Mouse (Mus musculus): ENCODE results near the gene Mtor. TPM values are rescaled to one million over a fixed set of nuclear protein-coding genes. Genes with fewer than 3 reads are reported as not detected.

Mtor gene
- polyA plus RNA-seq, 1 experiment, result not detected

DNA sequence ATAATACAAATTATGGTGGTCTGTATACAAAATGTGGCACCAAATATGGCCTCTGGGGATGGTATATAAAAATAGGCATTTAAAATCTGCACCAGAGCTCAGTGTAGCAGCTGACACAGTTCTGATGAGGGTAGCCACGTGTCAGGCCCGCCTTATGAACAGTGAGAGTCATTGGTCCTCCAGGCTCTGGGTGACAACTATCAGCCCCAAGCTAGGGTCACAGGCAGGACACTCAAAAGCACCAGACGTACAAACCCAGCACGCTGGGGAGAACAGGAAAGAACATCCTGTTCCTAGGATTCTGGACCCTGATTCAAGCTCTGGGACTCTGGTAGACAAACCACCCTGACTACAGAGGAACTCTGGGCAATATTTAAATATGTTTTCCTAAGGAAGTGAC, 13.9 kb upstream of the Mtor start:
- no peak overlapping the region for H3K4me3 ChIP-seq (ENCODE audit: insufficient read depth, low read depth, low read length)
- TF ChIP-seq CTCF (IDR thresholded peaks at IDR 0.05; ENCODE audit: insufficient read depth, low read depth, low read length) (no peak), POLR2A (IDR thresholded peaks at IDR 0.05; ENCODE audit: insufficient read depth, low read depth, low read length) (no peak)
- peaks cover 6% of the 10 kb centered on the region for H3K4me1 ChIP-seq (ENCODE audit: control insufficient read depth, insufficient read depth, low read length)
- 82% methylated on average over 4 of the region's 4 CpGs for WGBS
- H3K27ac ChIP-seq (ENCODE audit: insufficient read depth, low read depth, low read length), result no peak overlapping the region

DNA sequence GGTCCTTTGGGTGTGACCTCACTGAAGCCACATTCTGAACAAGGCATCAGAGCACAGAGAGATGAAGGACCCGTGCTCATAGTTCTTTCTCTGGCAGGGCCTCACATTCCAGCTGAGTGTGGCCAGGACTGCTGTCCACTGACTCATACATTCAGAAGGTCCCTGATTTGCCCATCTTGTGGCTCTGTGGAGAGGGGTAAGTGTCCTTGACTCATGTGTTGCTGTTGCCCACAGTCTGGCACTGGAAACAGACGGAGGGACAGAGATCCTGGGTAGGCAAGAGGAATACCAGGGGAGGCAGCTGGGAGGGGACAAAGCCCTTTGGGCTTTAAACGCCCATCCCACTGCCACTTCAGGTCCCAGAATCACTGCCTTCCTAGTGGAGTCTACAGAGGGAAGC, 13.3 kb upstream of the Mtor start:
- TF ChIP-seq CTCF (IDR thresholded peaks at IDR 0.05; ENCODE audit: insufficient read depth, low read depth, low read length), result no peak
- H3K4me1 ChIP-seq (ENCODE audit: control insufficient read depth, insufficient read depth, low read length), result peaks cover 6% of the 10 kb centered on the region
- no peak overlapping the region for H3K4me3 ChIP-seq (ENCODE audit: insufficient read depth, low read depth, low read length)
- WGBS, result 68% methylated on average over 3 of the region's 3 CpGs
- no peak overlapping the region for H3K27ac ChIP-seq (ENCODE audit: insufficient read depth, low read depth, low read length)

DNA sequence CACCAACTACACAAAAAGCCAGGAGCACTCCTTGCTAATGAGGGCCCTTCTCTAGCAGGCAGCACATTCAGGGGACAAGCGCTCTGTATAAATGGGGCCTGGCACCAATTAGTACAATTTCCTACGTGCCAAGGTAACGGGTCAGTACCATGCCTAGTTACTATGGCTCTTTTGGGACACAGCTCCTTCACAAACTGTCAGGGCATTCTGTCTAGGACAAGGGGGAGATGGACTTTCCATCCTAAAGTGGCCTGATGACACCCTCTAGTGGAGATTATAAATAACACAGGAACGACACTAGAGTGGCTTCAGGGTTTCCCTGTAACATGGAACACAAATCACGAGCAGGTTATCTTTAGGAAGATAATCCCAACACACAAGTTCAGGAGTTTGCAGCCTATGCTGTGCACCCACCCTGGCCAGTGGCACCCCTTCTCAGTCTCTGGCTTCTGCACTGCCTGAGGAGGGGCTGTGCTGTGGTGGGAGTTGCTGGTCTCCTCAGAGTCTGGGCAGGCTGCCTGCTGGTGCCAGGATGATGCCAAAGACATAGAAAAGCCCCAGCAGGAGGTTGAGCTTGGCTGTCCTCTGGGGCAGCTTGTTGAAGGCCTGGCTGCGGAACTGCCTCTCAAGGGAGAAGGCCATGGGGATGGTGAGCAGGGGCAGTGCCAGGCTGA, 12.6 kb upstream of the Mtor start:
- TF ChIP-seq CTCF (IDR thresholded peaks at IDR 0.05; ENCODE audit: insufficient read depth, low read depth, low read length), result no peak
- no peak for TF ChIP-seq POLR2A (IDR thresholded peaks at IDR 0.05; ENCODE audit: insufficient read depth, low read depth, low read length)
- Histone ChIP-seq H3K4me1 (ENCODE audit: control insufficient read depth, insufficient read depth, low read length) (peaks cover 6% of the 10 kb centered on the region), H3K4me3 (ENCODE audit: insufficient read depth, low read depth, low read length) (no peak overlapping the region), H3K27ac (ENCODE audit: insufficient read depth, low read depth, low read length) (0 out of 2 replicates have a peak overlapping the region, but pooled peaks have one; percentile 25)
- WGBS, result 38% methylated on average over 6 of the region's 6 CpGs

DNA sequence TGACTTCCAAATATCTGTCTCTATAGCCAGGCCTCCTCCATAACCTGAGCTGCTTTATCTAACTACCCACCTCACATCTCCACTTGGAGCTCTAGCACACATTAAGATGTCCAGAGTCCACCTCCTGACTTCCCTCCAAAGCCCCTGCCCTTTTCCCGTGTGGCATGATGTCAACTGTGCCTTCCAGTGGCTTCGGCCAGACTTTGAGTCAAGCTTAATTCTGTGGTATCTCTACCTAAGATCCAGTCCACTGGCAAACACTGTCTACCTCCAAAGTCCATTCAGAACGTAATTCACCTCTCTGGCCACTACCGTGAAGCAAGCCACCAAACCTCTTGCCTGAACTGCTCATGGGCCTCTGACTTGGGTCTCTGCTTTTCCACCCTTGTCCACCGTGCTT, 6.5 kb upstream of the Mtor start:
- 89% methylated on average over 5 of the region's 5 CpGs for WGBS
- TF ChIP-seq POLR2A (IDR thresholded peaks at IDR 0.05; ENCODE audit: insufficient read depth, low read depth, low read length), result no peak
- H3K27ac ChIP-seq (ENCODE audit: insufficient read depth, low read depth, low read length), result no peak overlapping the region
- no peak overlapping the region for H3K4me3 ChIP-seq (ENCODE audit: insufficient read depth, low read depth, low read length)
- H3K4me1 ChIP-seq (ENCODE audit: control insufficient read depth, insufficient read depth, low read length), result peaks cover 8% of the 10 kb centered on the region

DNA sequence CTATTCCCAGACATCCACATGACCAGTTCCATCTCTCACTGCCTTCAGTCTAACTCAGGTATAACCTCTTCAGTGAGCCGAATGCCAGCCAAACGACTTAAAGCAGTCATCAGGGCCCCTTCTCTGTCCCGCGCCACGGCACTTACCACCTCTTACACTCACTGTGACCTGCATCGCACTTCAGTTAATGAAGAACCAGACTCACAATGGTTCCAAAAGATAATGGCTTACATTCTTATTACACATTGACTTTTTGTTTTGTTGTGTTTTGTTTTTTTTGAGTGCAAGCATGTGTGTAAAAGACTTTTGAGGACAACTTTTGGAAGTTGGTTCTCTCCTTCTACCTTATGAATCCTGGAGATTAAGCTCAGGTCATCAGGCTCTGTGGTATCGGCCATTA, 5.8 kb upstream of the Mtor start:
- Histone ChIP-seq H3K27ac (ENCODE audit: insufficient read depth, low read depth, low read length) (no peak overlapping the region), H3K4me3 (ENCODE audit: insufficient read depth, low read depth, low read length) (no peak overlapping the region), H3K4me1 (ENCODE audit: control insufficient read depth, insufficient read depth, low read length) (peaks cover 8% of the 10 kb centered on the region)
- TF ChIP-seq CTCF (IDR thresholded peaks at IDR 0.05; ENCODE audit: insufficient read depth, low read depth, low read length), result no peak
- TF ChIP-seq POLR2A (IDR thresholded peaks at IDR 0.05; ENCODE audit: insufficient read depth, low read depth, low read length), result no peak
- WGBS, result 94% methylated on average over 7 of the region's 7 CpGs

DNA sequence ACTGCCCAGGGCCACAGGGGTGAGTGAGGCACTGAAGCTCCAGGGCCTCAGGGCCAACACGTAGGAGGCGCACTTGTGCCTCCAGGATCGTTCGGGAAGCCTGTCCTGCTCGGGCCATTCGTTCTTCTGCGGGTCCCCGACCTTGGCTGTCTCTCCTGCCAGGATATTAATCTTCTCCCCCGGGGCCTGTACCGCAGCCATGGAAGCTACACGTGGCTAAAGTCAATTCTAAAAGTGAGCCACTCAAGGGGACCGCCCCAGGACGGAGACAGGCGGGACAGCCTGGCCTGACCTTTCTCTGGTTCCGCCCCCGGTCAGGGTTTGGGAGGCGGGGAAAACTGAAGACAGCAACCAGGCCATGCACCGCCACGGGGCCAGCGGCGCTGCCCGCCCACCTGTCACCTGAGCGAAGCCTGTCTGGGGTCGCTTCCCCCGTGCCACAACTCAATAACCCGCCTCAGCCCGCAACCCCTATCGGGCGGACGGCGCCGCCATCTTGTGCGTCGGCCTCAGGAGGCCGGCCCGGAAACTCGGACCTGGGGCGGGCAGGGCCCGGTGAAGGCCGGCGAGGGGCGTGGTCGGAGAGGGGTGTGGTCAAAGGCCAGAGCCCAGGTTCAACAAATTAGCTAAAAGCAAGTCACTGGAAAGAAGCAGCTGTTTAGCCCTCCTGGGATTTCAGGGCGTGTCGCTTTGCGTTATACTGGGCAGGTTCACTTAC, 4.0 kb upstream of the Mtor start, which contains the start of gene Ubiad1:
TSS of gene Ubiad1 (minus strand) at position 522 of the 718 bp plus-strand sequence.
- WGBS, result 1% methylated on average over 46 of the region's 46 CpGs
- TF ChIP-seq POLR2A (IDR thresholded peaks at IDR 0.05; ENCODE audit: insufficient read depth, low read depth, low read length) (peak; percentile 66), CTCF (IDR thresholded peaks at IDR 0.05; ENCODE audit: insufficient read depth, low read depth, low read length) (no peak)
- peak within 1 kb of the TSS; percentile 62 for H3K4me3 ChIP-seq (ENCODE audit: insufficient read depth, low read depth, low read length)
- no peak within 1 kb of the TSS for H3K27ac ChIP-seq (ENCODE audit: insufficient read depth, low read depth, low read length)
- H3K4me1 ChIP-seq (ENCODE audit: control insufficient read depth, insufficient read depth, low read length), result peaks cover 8% of the 10 kb centered on the region

DNA sequence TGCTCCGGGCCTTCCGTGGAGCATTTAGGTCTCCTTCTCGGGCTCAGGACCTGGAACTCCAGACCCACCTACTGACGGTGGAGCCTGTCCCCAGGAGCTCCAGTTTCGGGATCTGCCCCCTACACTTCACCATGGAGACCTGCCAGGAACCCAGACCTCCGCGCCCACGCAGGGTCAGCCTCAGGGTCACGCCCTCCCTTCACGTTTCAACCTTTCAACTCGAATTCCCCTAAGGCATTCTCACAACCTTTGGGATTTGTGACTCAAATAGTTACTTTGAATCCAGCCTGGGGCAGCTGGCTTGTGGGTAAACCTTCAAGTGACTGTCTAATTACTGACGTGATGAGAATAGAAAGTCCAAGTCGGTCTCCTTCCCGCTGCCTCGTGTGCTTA, 438 bp downstream of the Mtor start:
- TF ChIP-seq CTCF (IDR thresholded peaks at IDR 0.05; ENCODE audit: insufficient read depth, low read depth, low read length) (no peak), POLR2A (IDR thresholded peaks at IDR 0.05; ENCODE audit: insufficient read depth, low read depth, low read length) (no peak)
- Histone ChIP-seq H3K4me1 (ENCODE audit: control insufficient read depth, insufficient read depth, low read length) (peaks cover 7% of the 10 kb centered on the region), H3K4me3 (ENCODE audit: insufficient read depth, low read depth, low read length) (peak overlapping the region; percentile 70), H3K27ac (ENCODE audit: insufficient read depth, low read depth, low read length) (peak overlapping the region; percentile 27; the same call in 1 of the 2 replicates)
- under 1% methylated on average over 15 of the region's 15 CpGs for WGBS

DNA sequence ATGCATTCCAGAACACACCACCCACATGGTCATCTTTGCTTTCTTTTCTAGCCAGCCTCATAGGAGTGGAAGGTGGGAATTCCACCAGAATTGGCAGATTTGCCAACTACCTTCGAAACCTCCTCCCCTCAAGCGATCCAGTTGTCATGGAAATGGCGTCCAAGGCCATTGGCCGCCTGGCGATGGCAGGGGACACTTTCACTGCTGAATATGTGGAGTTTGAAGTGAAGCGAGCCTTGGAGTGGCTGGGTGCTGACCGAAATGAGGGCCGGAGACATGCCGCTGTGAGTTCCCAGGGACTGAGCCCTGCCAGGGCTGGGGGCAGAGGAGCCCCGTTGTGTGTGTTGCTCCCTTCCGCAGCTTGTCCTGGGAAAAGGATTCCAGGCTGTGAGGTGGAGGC, 5.3 kb downstream of the Mtor start:
- TF ChIP-seq POLR2A (IDR thresholded peaks at IDR 0.05; ENCODE audit: insufficient read depth, low read depth, low read length) (no peak), CTCF (IDR thresholded peaks at IDR 0.05; ENCODE audit: insufficient read depth, low read depth, low read length) (no peak)
- 87% methylated on average over 11 of the region's 11 CpGs for WGBS
- H3K4me3 ChIP-seq (ENCODE audit: insufficient read depth, low read depth, low read length), result no peak overlapping the region
- no peak overlapping the region for H3K27ac ChIP-seq (ENCODE audit: insufficient read depth, low read depth, low read length)
- peaks cover 2% of the 10 kb centered on the region; the same call in 1 of the 2 replicates for H3K4me1 ChIP-seq (ENCODE audit: control insufficient read depth, insufficient read depth, low read length)

DNA sequence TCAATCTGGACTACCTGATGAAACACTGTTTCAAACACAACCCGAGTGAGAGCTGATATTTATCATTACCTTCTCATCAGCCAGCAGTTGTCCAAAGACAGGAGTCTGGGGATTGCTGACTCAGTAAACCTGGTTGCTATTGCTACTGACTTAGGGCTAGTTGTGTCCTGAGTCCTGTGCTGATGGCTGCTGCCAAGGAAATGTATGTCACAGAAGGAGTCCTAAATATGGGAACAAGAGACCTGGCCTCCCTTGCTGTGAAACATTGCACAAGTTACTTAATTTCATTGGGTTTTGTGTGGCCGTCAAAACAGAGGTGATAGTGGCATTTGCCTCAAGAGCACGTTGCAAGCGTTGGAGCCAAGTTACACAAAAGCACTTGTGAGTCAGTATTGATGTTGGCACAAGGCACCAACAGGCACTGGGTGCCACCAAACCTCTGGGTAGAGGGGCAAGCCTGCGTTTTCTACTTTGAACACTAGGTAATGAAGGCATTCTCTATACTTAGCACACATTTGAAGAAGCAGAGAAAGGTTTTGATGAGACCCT, 7.1 kb downstream of the Mtor start:
- H3K4me1 ChIP-seq (ENCODE audit: control insufficient read depth, insufficient read depth, low read length), result no peaks in the 10 kb centered on the region
- WGBS, result 84% methylated on average over 5 of the region's 5 CpGs
- no peak overlapping the region for H3K4me3 ChIP-seq (ENCODE audit: insufficient read depth, low read depth, low read length)
- H3K27ac ChIP-seq (ENCODE audit: insufficient read depth, low read depth, low read length), result no peak overlapping the region
- no peak for TF ChIP-seq POLR2A (IDR thresholded peaks at IDR 0.05; ENCODE audit: insufficient read depth, low read depth, low read length)
- no peak for TF ChIP-seq CTCF (IDR thresholded peaks at IDR 0.05; ENCODE audit: insufficient read depth, low read depth, low read length)

Measured in olfactory bulb, adult 2 months (tissue).